Mouse (Mus musculus) kidney, embryonic 15.5 days (tissue): ENCODE measurements around the gene Abcb9. TPM values are rescaled to one million over a fixed set of nuclear protein-coding genes. Genes with fewer than 3 reads are reported as not detected.
A peak's percentile ranks its signal among the peaks of the same experiment; 100 is the strongest.

ENCODE experiments used
- ATAC-seq: fragments of 200-750 bp; cut with Nextera tagmentation; replicated peaks from 2 replicates; pipeline ENCODE4 v1.8.0; 2017; ENCODE audit warnings: moderate TSS enrichment; ENCODE audit not compliant: low FRiP score
- H3K27ac ChIP-seq: fragments of 300-500 bp; sonication (generic); 2 replicates; pipeline ENCODE4 v1.5.1; 2015; ENCODE audit warnings: mild to moderate bottlenecking, inconsistent platforms
- H3K27me3 ChIP-seq: fragments of 300-500 bp; sonication (generic); 2 replicates; pipeline ENCODE4 v1.6.1; 2015; ENCODE audit warnings: inconsistent platforms
- H3K36me3 ChIP-seq: fragments of 300-500 bp; sonication (generic); 2 replicates; pipeline ENCODE4 v1.6.1; 2015; ENCODE audit warnings: inconsistent platforms
- H3K4me1 ChIP-seq: fragments of 300-500 bp; sonication (generic); 2 replicates; pipeline ENCODE4 v1.6.1; 2015; ENCODE audit warnings: inconsistent platforms
- H3K4me2 ChIP-seq: fragments of 300-500 bp; sonication (generic); 2 replicates; pipeline ENCODE4 v1.6.1; 2015; ENCODE audit warnings: moderate library complexity, mild to moderate bottlenecking, inconsistent platforms
- H3K4me3 ChIP-seq: fragments of 300-500 bp; sonication (generic); replicated peaks from 2 replicates; pipeline ENCODE4 v1.5.1; 2015; ENCODE audit warnings: mild to moderate bottlenecking, inconsistent platforms
- H3K9ac ChIP-seq: fragments of 300-500 bp; sonication (generic); 2 replicates; pipeline ENCODE4 v1.6.1; 2015; ENCODE audit warnings: mild to moderate bottlenecking, inconsistent platforms
- H3K9me3 ChIP-seq: fragments of 300-500 bp; sonication (generic); replicated peaks from 2 replicates; pipeline ENCODE4 v1.6.1; 2016; ENCODE audit warnings: inconsistent platforms
- WGBS: fragments of 180-500 bp; shearing (Covaris S2); methylation state at CpG from one replicate; pipeline ENCODE4 v1.1.7; 2015; ENCODE audit warnings: mixed read lengths; 5-methylcytosine and 5-hydroxymethylcytosine counted together
- polyA plus RNA-seq: library from polyadenylated mRNA; unstranded; fragments of >200 nt; fragmentation: Nextera tagmentation; extraction: Ambion mirVana; gene quantifications from 2 replicates; pipeline ENCODE4 v1.2.1, GENCODE M21; 2015

The Abcb9 gene
- polyA plus RNA-seq, 1 experiment from 2014 or later = 1.7 TPM

DNA sequence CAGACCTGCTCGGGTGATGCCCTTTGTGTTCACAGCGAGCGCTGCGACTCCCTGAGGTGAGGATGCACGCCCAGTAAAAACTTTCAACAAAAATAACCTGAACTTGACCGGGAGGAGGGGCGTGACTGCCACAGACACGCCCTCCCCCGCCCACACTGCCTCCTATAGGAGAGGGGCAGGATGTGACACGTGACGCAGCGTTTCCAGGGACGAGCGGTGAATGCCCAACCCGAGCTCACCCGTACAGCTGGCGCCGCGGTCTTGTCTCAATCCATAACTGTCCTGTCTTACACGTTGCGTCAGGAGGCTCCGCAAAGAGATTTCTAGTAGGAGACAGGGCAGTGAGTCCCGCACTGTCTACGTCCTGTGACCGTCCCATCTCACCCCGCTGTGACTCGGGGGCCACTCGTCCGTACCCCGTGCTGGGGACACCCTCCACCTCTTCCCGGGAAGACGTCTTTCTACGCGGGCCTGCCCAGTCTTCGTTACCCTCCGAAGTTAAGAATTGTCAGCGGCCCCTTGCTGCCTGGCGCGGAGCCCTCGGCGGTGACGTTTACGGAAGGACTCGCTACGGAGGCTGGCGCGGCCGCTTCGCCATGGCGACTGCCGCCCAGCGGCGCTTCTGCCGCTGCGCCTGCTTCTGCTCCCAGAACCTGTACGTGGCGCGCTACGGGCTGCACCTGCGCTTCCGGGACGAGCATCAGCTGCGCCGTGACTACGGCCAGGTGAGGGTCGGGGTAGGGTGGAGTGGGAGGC lies 16.3 kb upstream of the Abcb9 start, which contains the start of gene Ogfod2:
TSS of gene Ogfod2 (plus strand) at position 556 of the 756 bp plus-strand sequence.
- Histone ChIP-seq H3K4me2 (peak within 1 kb of the TSS; percentile 93), H3K27ac (peak within 1 kb of the TSS; percentile 90), H3K27me3 (no peaks in the 10 kb centered on the region), H3K4me1 (peaks cover 34% of the 10 kb centered on the region), H3K36me3 (peaks cover 11% of the 10 kb centered on the region; the same call in 1 of the 2 replicates), H3K9me3 (no peaks in the 10 kb centered on the region), H3K9ac (peak within 1 kb of the TSS; percentile 75), H3K4me3 (peak within 1 kb of the TSS; percentile 93)
- ATAC-seq = peak; percentile 96
- 2% methylated on average over 66 of the region's 66 CpGs for WGBS

DNA sequence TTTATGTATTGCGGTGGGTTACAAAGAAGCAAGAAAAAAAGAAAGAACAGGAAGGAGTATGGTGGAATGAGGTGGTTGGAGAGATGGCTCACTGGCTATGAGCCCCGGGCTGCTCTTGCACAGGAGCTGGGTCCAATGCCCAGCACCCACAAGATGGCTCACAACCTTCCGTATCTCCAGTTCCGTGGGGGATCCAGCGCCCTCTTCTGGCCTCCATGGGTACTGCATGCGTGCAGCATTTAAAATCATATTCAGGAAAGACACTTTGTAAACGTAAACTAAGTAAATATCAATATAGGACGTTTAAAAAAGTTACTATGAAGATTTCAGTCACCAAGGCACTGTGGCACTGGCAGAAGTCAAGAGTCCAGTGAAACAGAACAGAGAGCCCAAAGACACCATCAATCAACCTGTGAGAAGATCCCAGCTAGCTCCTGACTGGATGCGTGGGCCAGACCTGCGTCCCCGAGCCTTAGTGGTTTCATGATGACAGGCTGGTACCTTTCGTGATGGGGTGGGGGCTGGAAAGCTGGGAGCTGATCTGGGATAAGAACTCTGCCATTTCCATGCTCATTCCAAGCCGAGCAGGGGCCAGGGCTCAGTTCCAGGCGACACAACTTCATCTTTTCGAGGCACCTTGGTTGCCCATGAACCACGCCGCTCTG lies 15.6 kb upstream of the Abcb9 start:
- Histone ChIP-seq H3K4me1 (peaks cover 28% of the 10 kb centered on the region), H3K27ac (peak overlapping the region; percentile 90), H3K9me3 (no peaks in the 10 kb centered on the region), H3K4me3 (peak overlapping the region; percentile 93), H3K36me3 (peaks cover 11% of the 10 kb centered on the region; the same call in 1 of the 2 replicates), H3K4me2 (peak overlapping the region; percentile 93), H3K9ac (peak overlapping the region; percentile 69), H3K27me3 (no peaks in the 10 kb centered on the region)
- 23% methylated on average over 17 of the region's 17 CpGs for WGBS
- ATAC-seq = no peak; the same call in 1 of the 2 replicates

DNA sequence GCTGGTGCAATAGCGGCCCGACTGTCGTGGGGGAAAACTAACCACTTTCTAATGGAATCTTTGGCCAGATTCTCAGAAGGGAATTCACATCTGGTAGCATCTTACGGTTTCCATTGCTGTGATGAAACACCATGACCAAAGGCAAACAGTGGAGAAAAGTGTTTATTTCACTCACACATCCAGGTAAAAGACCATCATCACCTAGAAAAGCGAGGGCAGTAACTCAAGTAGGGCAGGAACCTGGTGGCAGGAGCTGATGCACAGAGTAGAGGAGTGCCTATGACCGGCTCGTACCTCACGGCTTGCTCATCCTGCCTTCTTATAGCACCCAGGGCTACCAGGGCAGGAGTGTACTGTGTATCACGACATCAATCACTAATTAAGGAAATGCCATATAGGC lies 8.0 kb upstream of the Abcb9 start:
- no peaks in the 10 kb centered on the region for H3K9me3 ChIP-seq
- no peak for ATAC-seq
- peaks cover 4% of the 10 kb centered on the region; the same call in 1 of the 2 replicates for H3K36me3 ChIP-seq
- no peak overlapping the region for H3K4me2 ChIP-seq
- H3K4me1 ChIP-seq = no peaks in the 10 kb centered on the region
- no peak overlapping the region for H3K27ac ChIP-seq
- WGBS = 93% methylated on average over 9 of the region's 9 CpGs
- no peak overlapping the region for H3K9ac ChIP-seq
- H3K27me3 ChIP-seq = no peaks in the 10 kb centered on the region
- H3K4me3 ChIP-seq = no peak overlapping the region

DNA sequence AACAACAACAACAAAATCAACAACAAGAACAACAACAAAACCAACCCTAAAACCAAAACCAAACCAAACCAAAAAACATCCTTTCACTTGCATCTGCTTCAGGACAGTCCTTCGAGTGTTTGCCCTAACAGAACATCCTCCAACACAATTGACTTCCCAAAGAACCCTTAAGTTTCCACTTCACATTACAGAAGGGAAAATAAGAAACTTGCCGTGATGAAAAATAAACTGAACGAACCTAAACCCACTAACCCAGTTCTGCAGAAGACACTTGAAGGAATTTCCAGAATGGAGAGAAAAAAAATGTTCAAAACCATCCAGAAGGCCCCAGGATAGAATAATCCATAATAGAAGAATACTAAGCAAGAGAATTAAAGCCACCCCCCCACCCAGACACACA lies 7.4 kb upstream of the Abcb9 start:
- Histone ChIP-seq H3K27ac (no peak overlapping the region), H3K9me3 (no peaks in the 10 kb centered on the region), H3K36me3 (peaks cover 4% of the 10 kb centered on the region; the same call in 1 of the 2 replicates), H3K4me2 (no peak overlapping the region), H3K4me3 (no peak overlapping the region), H3K9ac (no peak overlapping the region), H3K27me3 (no peaks in the 10 kb centered on the region), H3K4me1 (no peaks in the 10 kb centered on the region)
- WGBS = 79% methylated on average over 3 of the region's 3 CpGs
- ATAC-seq = no peak

DNA sequence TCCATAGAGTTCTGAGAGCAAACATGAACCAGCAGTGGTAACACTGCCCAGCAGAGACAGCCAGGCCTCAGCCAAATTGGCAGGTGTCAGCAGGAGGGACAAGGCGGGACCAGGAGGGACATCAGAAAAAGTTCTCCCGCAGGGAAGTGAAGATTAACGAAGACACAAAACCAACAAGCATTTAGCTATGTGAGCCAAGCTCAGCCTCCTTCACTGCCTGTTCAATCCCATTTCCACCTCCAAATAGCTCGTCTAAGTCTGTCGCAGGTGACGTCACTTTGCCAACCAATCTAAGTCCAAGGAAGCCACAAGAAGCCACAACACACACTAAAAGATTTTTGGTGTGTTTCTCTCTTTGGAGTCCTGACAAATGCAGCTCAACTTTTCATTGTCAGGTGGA lies 6.7 kb upstream of the Abcb9 start:
- no peak for ATAC-seq
- Histone ChIP-seq H3K4me1 (no peaks in the 10 kb centered on the region), H3K4me2 (no peak overlapping the region), H3K9me3 (no peaks in the 10 kb centered on the region), H3K27me3 (no peaks in the 10 kb centered on the region), H3K9ac (no peak overlapping the region), H3K4me3 (no peak overlapping the region), H3K27ac (no peak overlapping the region), H3K36me3 (peaks cover 4% of the 10 kb centered on the region; the same call in 1 of the 2 replicates)
- WGBS = 87% methylated on average over 6 of the region's 6 CpGs

DNA sequence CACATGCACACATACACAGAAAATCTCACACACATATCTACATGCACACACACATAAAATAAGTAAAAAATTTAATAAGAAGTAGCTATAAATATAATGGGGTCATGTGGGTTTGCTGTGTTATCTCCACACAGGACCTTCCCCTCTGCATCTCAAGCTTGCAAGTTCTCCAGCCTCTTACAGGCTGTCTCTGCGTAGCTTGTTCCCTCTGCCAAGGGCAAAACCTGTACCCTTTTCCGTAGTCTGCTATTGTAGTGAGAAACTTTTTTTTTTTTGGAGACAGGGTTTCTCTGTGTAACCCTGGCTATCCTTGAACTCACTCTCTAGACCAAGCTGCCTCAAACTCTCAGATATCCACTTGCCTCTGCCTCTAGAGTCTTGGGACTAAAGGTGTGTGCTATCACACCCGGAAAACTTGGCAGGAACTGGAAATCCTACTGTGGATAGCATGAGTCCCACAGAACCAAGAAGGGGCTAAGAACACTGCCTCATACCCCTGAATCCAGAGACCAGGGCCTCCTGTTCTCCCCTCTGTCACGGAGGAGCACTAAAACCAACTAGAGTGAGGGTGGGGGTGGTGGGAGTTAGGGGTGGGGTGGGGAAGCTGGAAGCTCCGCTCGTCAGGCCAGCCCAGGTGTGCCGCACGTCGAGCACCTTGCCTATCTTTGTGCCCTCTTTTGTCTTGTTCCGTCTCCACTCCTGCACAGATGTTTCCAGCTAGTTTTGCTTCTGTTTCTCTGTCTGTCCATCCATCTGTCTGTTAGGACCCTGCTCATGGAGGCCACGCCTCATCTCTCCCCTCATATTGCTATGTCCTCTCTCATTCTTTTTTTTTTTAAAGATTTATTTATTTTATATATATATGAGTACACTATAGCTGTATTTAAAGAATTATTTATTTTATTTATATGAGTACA lies 4.8 kb upstream of the Abcb9 start:
- 92% methylated on average over 11 of the region's 11 CpGs for WGBS
- Histone ChIP-seq H3K9ac (no peak overlapping the region), H3K27ac (no peak overlapping the region), H3K9me3 (no peaks in the 10 kb centered on the region), H3K27me3 (no peaks in the 10 kb centered on the region), H3K4me3 (no peak overlapping the region), H3K4me2 (no peak overlapping the region), H3K36me3 (peaks cover 4% of the 10 kb centered on the region; the same call in 1 of the 2 replicates), H3K4me1 (peaks cover 6% of the 10 kb centered on the region)
- ATAC-seq = no peak

DNA sequence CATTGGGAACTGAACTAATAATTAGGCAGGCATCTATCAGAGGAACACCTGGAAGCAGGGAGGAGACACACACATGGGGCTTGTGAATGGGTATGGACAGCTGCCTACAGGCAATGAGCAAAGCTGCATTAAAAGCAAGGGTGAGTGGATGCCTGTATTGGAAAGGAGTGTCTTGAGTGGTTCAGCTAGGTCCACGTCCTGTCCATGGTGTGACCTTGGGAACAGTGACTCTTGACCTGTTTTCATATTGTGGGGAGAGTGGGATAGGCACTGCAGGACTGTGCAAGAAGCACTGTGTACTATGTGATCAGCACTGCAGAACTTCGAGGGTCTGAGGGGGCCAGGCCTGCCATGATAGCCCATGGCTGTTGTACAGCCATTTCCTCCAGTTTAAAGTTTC lies 3.3 kb upstream of the Abcb9 start:
- Histone ChIP-seq H3K9me3 (no peaks in the 10 kb centered on the region), H3K9ac (no peak overlapping the region), H3K4me3 (no peak overlapping the region), H3K4me2 (no peak overlapping the region), H3K36me3 (no peaks in the 10 kb centered on the region; the same call in 1 of the 2 replicates), H3K27me3 (no peaks in the 10 kb centered on the region), H3K27ac (no peak overlapping the region), H3K4me1 (peaks cover 15% of the 10 kb centered on the region)
- no peak for ATAC-seq
- 85% methylated on average over 2 of the region's 2 CpGs for WGBS

DNA sequence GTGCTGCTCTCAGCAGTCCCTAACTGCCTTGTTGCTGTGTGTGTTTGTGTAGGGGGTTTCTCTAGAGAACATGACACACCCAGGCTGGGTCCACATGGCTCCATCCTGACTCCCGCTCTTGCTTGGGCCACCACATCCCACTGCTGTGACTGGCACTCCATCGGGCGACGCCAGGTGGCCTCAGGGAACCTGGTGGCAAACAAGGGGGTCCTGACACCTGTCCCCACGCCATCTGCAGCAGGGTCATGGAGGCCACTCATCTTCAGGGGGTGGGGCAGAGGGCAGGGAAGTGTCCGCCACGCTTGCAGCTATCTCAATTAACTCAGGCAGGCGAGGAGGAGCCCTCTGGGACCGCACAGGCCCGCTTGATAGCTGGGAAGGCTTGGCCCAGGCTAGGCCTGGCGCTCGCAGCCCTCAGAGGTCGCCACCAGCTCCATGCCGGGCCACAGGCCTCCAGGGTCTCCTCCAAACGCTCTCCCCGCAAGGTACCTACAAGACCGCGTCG lies 469 bp downstream of the Abcb9 start:
- Histone ChIP-seq H3K27me3 (no peaks in the 10 kb centered on the region), H3K9ac (peak overlapping the region; percentile 42), H3K9me3 (no peaks in the 10 kb centered on the region), H3K4me2 (peak overlapping the region; percentile 97), H3K4me1 (peaks cover 19% of the 10 kb centered on the region), H3K27ac (no peak overlapping the region), H3K4me3 (peak overlapping the region; percentile 57), H3K36me3 (no peaks in the 10 kb centered on the region)
- 8% methylated on average over 19 of the region's 19 CpGs for WGBS
- ATAC-seq = peak; percentile 49

DNA sequence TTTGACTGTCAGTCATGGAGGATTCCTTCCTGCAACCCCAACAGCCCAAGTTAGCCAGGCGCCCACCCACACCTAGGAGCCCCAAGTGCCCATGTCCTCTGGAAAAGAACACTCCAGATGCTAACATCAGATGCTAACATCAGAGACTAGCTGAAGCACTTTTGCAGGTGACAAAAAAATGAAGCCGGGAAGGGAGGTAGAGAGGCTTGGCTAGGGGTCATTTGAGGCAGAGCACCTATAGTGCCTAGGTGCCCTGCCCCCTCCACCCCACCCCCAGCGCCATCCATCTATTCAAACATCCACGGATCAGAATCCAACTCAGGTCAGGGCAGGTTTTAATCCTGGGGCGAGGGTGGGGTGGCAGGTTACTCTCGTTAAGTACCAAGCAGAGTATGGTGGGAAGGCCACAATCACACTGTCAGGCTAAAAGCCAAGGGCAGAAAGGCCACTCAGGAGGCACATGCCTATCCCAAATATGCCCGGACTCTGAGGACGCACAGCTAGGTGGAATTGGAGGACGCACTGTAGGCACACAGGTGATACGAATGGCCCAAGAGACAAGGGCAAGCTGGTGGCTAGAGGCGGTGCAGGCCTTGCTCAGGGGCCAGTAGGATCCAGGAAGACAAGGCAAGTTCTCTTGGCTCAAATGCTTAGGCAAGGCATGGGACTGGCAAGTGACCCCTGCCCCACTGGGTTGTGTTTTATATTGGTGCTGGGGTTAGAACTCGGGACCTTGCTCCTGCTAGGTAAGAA lies 1.6 kb downstream of the Abcb9 start:
- 88% methylated on average over 12 of the region's 12 CpGs for WGBS
- no peak overlapping the region for H3K4me2 ChIP-seq
- H3K27me3 ChIP-seq = no peaks in the 10 kb centered on the region
- no peak overlapping the region for H3K27ac ChIP-seq
- no peaks in the 10 kb centered on the region for H3K36me3 ChIP-seq
- H3K9me3 ChIP-seq = no peaks in the 10 kb centered on the region
- H3K4me1 ChIP-seq = peaks cover 19% of the 10 kb centered on the region
- H3K9ac ChIP-seq = no peak overlapping the region
- ATAC-seq = no peak
- H3K4me3 ChIP-seq = no peak overlapping the region

DNA sequence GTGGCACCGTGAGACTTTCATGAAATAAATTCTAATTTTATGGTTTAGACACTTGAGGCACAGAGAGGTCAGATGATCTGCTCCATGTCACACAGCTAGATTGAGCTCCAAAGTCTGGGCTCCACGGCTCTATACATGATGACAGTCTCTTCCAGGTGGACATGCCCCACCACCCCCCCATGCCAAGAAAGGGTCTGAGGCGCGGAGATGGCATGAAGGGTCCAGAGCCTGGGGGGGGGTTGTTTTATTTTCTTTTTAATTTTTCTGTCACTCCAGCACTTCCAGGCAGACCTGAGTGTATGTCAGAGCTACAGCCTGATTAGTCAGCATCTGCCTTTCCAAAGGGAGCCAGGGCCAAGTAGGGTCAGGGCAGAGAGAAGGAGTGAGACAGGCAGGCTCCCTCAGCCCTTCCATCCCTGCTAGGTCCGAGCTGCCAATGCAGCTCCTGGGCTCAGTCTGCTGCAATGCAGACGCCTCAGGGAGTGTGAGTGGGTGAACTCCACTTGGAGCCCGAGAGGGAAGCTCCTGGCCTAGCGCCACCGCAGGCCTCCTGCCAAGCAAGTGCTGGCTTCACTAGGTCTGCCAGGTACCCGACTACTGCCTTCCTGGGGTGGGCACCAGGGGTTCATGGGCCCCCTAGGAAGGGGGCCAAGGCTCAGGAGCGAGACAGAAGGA lies 2.3 kb downstream of the Abcb9 start:
- no peak overlapping the region for H3K4me2 ChIP-seq
- no peak overlapping the region for H3K4me3 ChIP-seq
- H3K4me1 ChIP-seq = peaks cover 19% of the 10 kb centered on the region
- ATAC-seq = no peak
- H3K27ac ChIP-seq = no peak overlapping the region
- H3K9me3 ChIP-seq = no peaks in the 10 kb centered on the region
- H3K9ac ChIP-seq = no peak overlapping the region
- WGBS = 79% methylated on average over 11 of the region's 11 CpGs
- no peaks in the 10 kb centered on the region for H3K27me3 ChIP-seq
- no peaks in the 10 kb centered on the region for H3K36me3 ChIP-seq
